Mouse (Mus musculus) hindbrain, embryonic 10.5 days (tissue): ENCODE measurements around the gene Ddias. TPM values are rescaled to one million over a fixed set of nuclear protein-coding genes. Genes with fewer than 3 reads are reported as not detected.
"Not testable (repeated sequence)": the region's sequence is repeated elsewhere in the genome, so short reads cannot be mapped to it uniquely, and the experiment has no call there.

Source experiments
- DNase-seq: peaks from one replicate; pipeline ENCODE4 v3.0.0-alpha.2; 2017; ENCODE audit warnings: low spot score
- H3K27ac ChIP-seq: fragments of 300-500 bp; sonication (generic); 2 replicates; pipeline ENCODE4 v1.5.1; 2016; ENCODE audit warnings: mild to moderate bottlenecking, moderate library complexity
- H3K27me3 ChIP-seq: fragments of 300-500 bp; sonication (generic); 2 replicates; pipeline ENCODE4 v1.6.1; 2016; ENCODE audit warnings: mild to moderate bottlenecking; ENCODE audit not compliant: poor library complexity, insufficient read depth, severe bottlenecking
- H3K36me3 ChIP-seq: fragments of 300-500 bp; sonication (generic); 2 replicates; pipeline ENCODE4 v1.6.1; 2016; ENCODE audit warnings: mild to moderate bottlenecking, moderate library complexity
- H3K4me1 ChIP-seq: fragments of 300-500 bp; sonication (generic); replicated peaks from 2 replicates; pipeline ENCODE4 v1.6.1; 2016; ENCODE audit warnings: mild to moderate bottlenecking
- H3K4me3 ChIP-seq: fragments of 300-500 bp; sonication (generic); 2 replicates; pipeline ENCODE4 v1.5.1; 2016; ENCODE audit warnings: mild to moderate bottlenecking, moderate library complexity
- H3K9me3 ChIP-seq: fragments of 300-500 bp; sonication (generic); 2 replicates; pipeline ENCODE4 v1.6.1; 2016; ENCODE audit warnings: mild to moderate bottlenecking, moderate library complexity
- WGBS: fragments of 180-500 bp; shearing (Covaris S2); methylation state at CpG from one replicate; pipeline ENCODE4 v1.1.7; 2016; 5-methylcytosine and 5-hydroxymethylcytosine counted together
- polyA plus RNA-seq: library from polyadenylated mRNA; unstranded; fragments of >200 nt; fragmentation: Nextera tagmentation; extraction: Ambion mirVana; gene quantifications from 2 replicates; pipeline ENCODE4 v1.2.1, GENCODE M21; 2016

Gene Ddias
- polyA plus RNA-seq = 17.4 and 23.9 TPM in 2 replicates

GRCm38 (mm10) chr7:92874116-92874675, at the start of gene Ddias, which contains the start of gene Prcp:
Ddias (minus strand) TSS chr7:92874247.
Prcp (plus strand) TSS chr7:92874470.
- Histone ChIP-seq H3K27me3 (no peaks in the 10 kb centered on the region), H3K27ac (peak within 1 kb of the TSS; percentile 98), H3K4me3 (peak within 1 kb of the TSS; percentile 65), H3K9me3 (no peaks in the 10 kb centered on the region), H3K36me3 (peaks cover 5% of the 10 kb centered on the region; the same call in 1 of the 2 replicates), H3K4me1 (peaks cover 25% of the 10 kb centered on the region)
- peak; percentile 96 for DNase-seq
- under 1% methylated on average over 53 of the region's 53 CpGs for WGBS

- H3K9me3 ChIP-seq = no peaks in the 10 kb centered on the region
- no peak for DNase-seq
- H3K27ac ChIP-seq = no peak overlapping the region
- no peaks in the 10 kb centered on the region for H3K27me3 ChIP-seq
- peaks cover 4% of the 10 kb centered on the region; the same call in 1 of the 2 replicates for H3K36me3 ChIP-seq
- 78% methylated on average over 2 of the region's 2 CpGs for WGBS
- no peak overlapping the region for H3K4me3 ChIP-seq
- no peaks in the 10 kb centered on the region for H3K4me1 ChIP-seq
Measured at GRCm38 (mm10) chr7:92920857-92921172, 46.8 kb upstream of the Ddias start.

GRCm38 (mm10) chr7:92920172-92920856, 46.3 kb upstream of the Ddias start:
- no peak overlapping the region for H3K27ac ChIP-seq
- 91% methylated on average over 6 of the region's 6 CpGs for WGBS
- H3K4me3 ChIP-seq = no peak overlapping the region
- no peaks in the 10 kb centered on the region for H3K9me3 ChIP-seq
- DNase-seq = no peak
- peaks cover 4% of the 10 kb centered on the region; the same call in 1 of the 2 replicates for H3K36me3 ChIP-seq
- no peaks in the 10 kb centered on the region for H3K4me1 ChIP-seq
- H3K27me3 ChIP-seq = no peaks in the 10 kb centered on the region

GRCm38 (mm10) chr7:92904285-92904684, 30.2 kb upstream of the Ddias start:
- not testable (repeated sequence) for H3K27ac ChIP-seq, DNase-seq, H3K27me3 ChIP-seq, H3K36me3 ChIP-seq, H3K4me1 ChIP-seq, H3K4me3 ChIP-seq, H3K9me3 ChIP-seq
- WGBS = 76% methylated on average over 7 of the region's 7 CpGs

GRCm38 (mm10) chr7:92903360-92904038, 29.5 kb upstream of the Ddias start:
- no peak overlapping the region for H3K27ac ChIP-seq
- 61% methylated on average over 7 of the region's 7 CpGs for WGBS
- H3K4me3 ChIP-seq = no peak overlapping the region
- DNase-seq = peak; percentile 78
- H3K36me3 ChIP-seq = no peaks in the 10 kb centered on the region
- H3K4me1 ChIP-seq = no peaks in the 10 kb centered on the region
- H3K27me3 ChIP-seq = no peaks in the 10 kb centered on the region
- no peaks in the 10 kb centered on the region for H3K9me3 ChIP-seq

- no peaks in the 10 kb centered on the region for H3K36me3 ChIP-seq
- H3K27ac ChIP-seq = no peak overlapping the region
- no peaks in the 10 kb centered on the region for H3K27me3 ChIP-seq
- no peak for DNase-seq
- H3K4me1 ChIP-seq = no peaks in the 10 kb centered on the region
- H3K4me3 ChIP-seq = no peak overlapping the region
- WGBS = 66% methylated on average over 2 of the region's 2 CpGs
- no peaks in the 10 kb centered on the region for H3K9me3 ChIP-seq
Measured at GRCm38 (mm10) chr7:92897021-92897420, 23.0 kb upstream of the Ddias start.

- Histone ChIP-seq H3K27ac (no peak overlapping the region), H3K4me3 (no peak overlapping the region), H3K9me3 (no peaks in the 10 kb centered on the region), H3K4me1 (no peaks in the 10 kb centered on the region), H3K36me3 (no peaks in the 10 kb centered on the region), H3K27me3 (no peaks in the 10 kb centered on the region)
- 84% methylated on average over 5 of the region's 5 CpGs for WGBS
- DNase-seq = no peak
Measured at GRCm38 (mm10) chr7:92896036-92896435, 22.0 kb upstream of the Ddias start.

- DNase-seq = no peak
- 52% methylated on average over 3 of the region's 3 CpGs for WGBS
Measured at GRCm38 (mm10) chr7:92893478-92893877, 19.4 kb upstream of the Ddias start.

GRCm38 (mm10) chr7:92890618-92891230, 16.7 kb upstream of the Ddias start:
- Histone ChIP-seq H3K4me1 (0 out of 2 replicates have a peak, but pooled peaks cover 4% of the 10 kb centered on the region), H3K4me3 (no peak overlapping the region), H3K9me3 (no peaks in the 10 kb centered on the region), H3K27me3 (no peaks in the 10 kb centered on the region), H3K27ac (no peak overlapping the region), H3K36me3 (no peaks in the 10 kb centered on the region)
- no peak for DNase-seq
- WGBS = 58% methylated on average over 4 of the region's 4 CpGs

More at GRCm38 (mm10) chr7:92893478-92893877, 19.4 kb upstream of the Ddias start:
- Histone ChIP-seq H3K4me1 (0 out of 2 replicates have a peak, but pooled peaks cover 4% of the 10 kb centered on the region), H3K4me3 (no peak overlapping the region), H3K9me3 (no peaks in the 10 kb centered on the region), H3K27ac (no peak overlapping the region), H3K27me3 (no peaks in the 10 kb centered on the region), H3K36me3 (no peaks in the 10 kb centered on the region)

GRCm38 (mm10) chr7:92890211-92890610, 16.2 kb upstream of the Ddias start:
- no peak for DNase-seq
- 52% methylated on average over 1 of the region's 1 CpGs for WGBS
- Histone ChIP-seq H3K27ac (no peak overlapping the region), H3K36me3 (no peaks in the 10 kb centered on the region), H3K4me3 (no peak overlapping the region), H3K4me1 (0 out of 2 replicates have a peak, but pooled peaks cover 4% of the 10 kb centered on the region), H3K27me3 (no peaks in the 10 kb centered on the region), H3K9me3 (no peaks in the 10 kb centered on the region)

GRCm38 (mm10) chr7:92887230-92887629, 13.2 kb upstream of the Ddias start:
- H3K4me1 ChIP-seq = 0 out of 2 replicates have a peak, but pooled peaks cover 4% of the 10 kb centered on the region
- DNase-seq = no peak
- no peak overlapping the region for H3K27ac ChIP-seq
- no peaks in the 10 kb centered on the region for H3K9me3 ChIP-seq
- no peaks in the 10 kb centered on the region for H3K36me3 ChIP-seq
- no peak overlapping the region for H3K4me3 ChIP-seq
- H3K27me3 ChIP-seq = no peaks in the 10 kb centered on the region
- 90% methylated on average over 5 of the region's 5 CpGs for WGBS

- no peaks in the 10 kb centered on the region for H3K27me3 ChIP-seq
- 0 out of 2 replicates have a peak, but pooled peaks cover 4% of the 10 kb centered on the region for H3K4me1 ChIP-seq
- DNase-seq = no peak
- H3K27ac ChIP-seq = no peak overlapping the region
- WGBS = 90% methylated on average over 7 of the region's 7 CpGs
- H3K36me3 ChIP-seq = no peaks in the 10 kb centered on the region
- no peak overlapping the region for H3K4me3 ChIP-seq
- no peaks in the 10 kb centered on the region for H3K9me3 ChIP-seq
Measured at GRCm38 (mm10) chr7:92886801-92887200, 12.8 kb upstream of the Ddias start.
